Mouse (Mus musculus) heart, embryonic 15.5 days (tissue): ENCODE measurements around the gene Dok7. TPM values are rescaled to one million over a fixed set of nuclear protein-coding genes. Genes with fewer than 3 reads are reported as not detected.

Source experiments
- ATAC-seq: fragments of 200-750 bp; cut with Nextera tagmentation; replicated peaks from 2 replicates; pipeline ENCODE4 v1.8.0; 2017; ENCODE audit warnings: low read depth, moderate TSS enrichment; ENCODE audit not compliant: insufficient number of reproducible peaks, insufficient read depth, low FRiP score
- H3K27ac ChIP-seq: fragments of 300-500 bp; sonication (generic); 2 replicates; pipeline ENCODE4 v1.5.1; 2015; ENCODE audit warnings: mild to moderate bottlenecking, inconsistent platforms
- H3K27me3 ChIP-seq: fragments of 300-500 bp; sonication (generic); 2 replicates; pipeline ENCODE4 v1.6.1; 2015; ENCODE audit warnings: inconsistent platforms
- H3K36me3 ChIP-seq: fragments of 300-500 bp; sonication (generic); 2 replicates; pipeline ENCODE4 v1.6.1; 2015; ENCODE audit warnings: mild to moderate bottlenecking, inconsistent platforms
- H3K4me1 ChIP-seq: fragments of 300-500 bp; sonication (generic); replicated peaks from 2 replicates; pipeline ENCODE4 v1.6.1; 2015; ENCODE audit warnings: inconsistent platforms
- H3K4me2 ChIP-seq: fragments of 300-500 bp; sonication (generic); 2 replicates; pipeline ENCODE4 v1.6.1; 2015; ENCODE audit warnings: inconsistent platforms, mild to moderate bottlenecking, moderate library complexity
- H3K4me3 ChIP-seq: fragments of 300-500 bp; sonication (generic); 2 replicates; pipeline ENCODE4 v1.5.1; 2015; ENCODE audit warnings: mild to moderate bottlenecking, inconsistent platforms
- H3K9ac ChIP-seq: fragments of 300-500 bp; sonication (generic); 2 replicates; pipeline ENCODE4 v1.6.1; 2015; ENCODE audit warnings: mild to moderate bottlenecking, inconsistent platforms
- H3K9me3 ChIP-seq: fragments of 300-500 bp; sonication (generic); replicated peaks from 2 replicates; pipeline ENCODE4 v1.6.1; 2016; ENCODE audit warnings: inconsistent platforms
- WGBS: fragments of 180-500 bp; shearing (Covaris S2); methylation state at CpG from one replicate; pipeline ENCODE4 v1.1.7; 2015; ENCODE audit warnings: mixed read lengths; 5-methylcytosine and 5-hydroxymethylcytosine counted together
- polyA plus RNA-seq: library from polyadenylated mRNA; unstranded; fragments of >200 nt; fragmentation: Nextera tagmentation; extraction: Ambion mirVana; gene quantifications from 2 replicates; pipeline ENCODE4 v1.2.1, GENCODE M21; 2015

The Dok7 gene
- 11.3 and 12.9 TPM in 2 replicates for polyA plus RNA-seq

- under 1% methylated on average over 56 of the region's 74 CpGs for WGBS
- Histone ChIP-seq H3K9ac (peak within 1 kb of the TSS; percentile 62), H3K4me1 (peaks cover 51% of the 10 kb centered on the region), H3K4me2 (peak within 1 kb of the TSS; percentile 88), H3K4me3 (peak within 1 kb of the TSS; percentile 60), H3K27ac (peak within 1 kb of the TSS; percentile 83), H3K36me3 (no peaks in the 10 kb centered on the region), H3K27me3 (peaks cover 18% of the 10 kb centered on the region; the same call in 1 of the 2 replicates), H3K9me3 (no peaks in the 10 kb centered on the region)
- ATAC-seq = peak; percentile 75
Observed at GRCm38 (mm10) chr5:35056604-35057432, at the start of gene Dok7. Dok7 (plus strand) TSS chr5:35056766.

- no peak overlapping the region for H3K4me2 ChIP-seq
- H3K9ac ChIP-seq = no peak overlapping the region
- 0 out of 2 replicates have a peak, but pooled peaks cover 5% of the 10 kb centered on the region for H3K36me3 ChIP-seq
- H3K4me1 ChIP-seq = peaks cover 16% of the 10 kb centered on the region
- no peaks in the 10 kb centered on the region for H3K9me3 ChIP-seq
- no peak overlapping the region for H3K4me3 ChIP-seq
- 56% methylated on average over 4 of the region's 4 CpGs for WGBS
- no peak for ATAC-seq
- H3K27ac ChIP-seq = peak overlapping the region; percentile 12; the same call in 1 of the 2 replicates
- no peaks in the 10 kb centered on the region for H3K27me3 ChIP-seq
Observed at GRCm38 (mm10) chr5:35009163-35009562, 47.4 kb upstream of the Dok7 start.

- WGBS = 59% methylated on average over 5 of the region's 5 CpGs
- H3K4me3 ChIP-seq = no peak overlapping the region
- H3K27me3 ChIP-seq = no peaks in the 10 kb centered on the region
- no peak for ATAC-seq
- H3K4me2 ChIP-seq = no peak overlapping the region
- H3K9ac ChIP-seq = no peak overlapping the region
- peaks cover 14% of the 10 kb centered on the region for H3K4me1 ChIP-seq
- 0 out of 2 replicates have a peak, but pooled peaks cover 5% of the 10 kb centered on the region for H3K36me3 ChIP-seq
- H3K27ac ChIP-seq = no peak overlapping the region
- no peaks in the 10 kb centered on the region for H3K9me3 ChIP-seq
Observed at GRCm38 (mm10) chr5:35010656-35011055, 45.9 kb upstream of the Dok7 start.

- Histone ChIP-seq H3K4me2 (no peak overlapping the region), H3K9me3 (no peaks in the 10 kb centered on the region), H3K4me3 (no peak overlapping the region), H3K27ac (no peak overlapping the region), H3K36me3 (0 out of 2 replicates have a peak, but pooled peaks cover 5% of the 10 kb centered on the region), H3K27me3 (no peaks in the 10 kb centered on the region), H3K9ac (no peak overlapping the region), H3K4me1 (peaks cover 14% of the 10 kb centered on the region)
- ATAC-seq = no peak
- 92% methylated on average over 6 of the region's 6 CpGs for WGBS
Observed at GRCm38 (mm10) chr5:35011156-35011923, 45.2 kb upstream of the Dok7 start.

GRCm38 (mm10) chr5:35014036-35014435 is 42.5 kb upstream of the Dok7 start:
- H3K36me3 ChIP-seq = no peaks in the 10 kb centered on the region
- H3K4me1 ChIP-seq = peaks cover 8% of the 10 kb centered on the region
- H3K27ac ChIP-seq = no peak overlapping the region
- no peaks in the 10 kb centered on the region for H3K27me3 ChIP-seq
- WGBS = 78% methylated on average over 6 of the region's 6 CpGs
- ATAC-seq = no peak
- no peak overlapping the region for H3K4me2 ChIP-seq
- H3K4me3 ChIP-seq = no peak overlapping the region
- H3K9me3 ChIP-seq = no peaks in the 10 kb centered on the region
- H3K9ac ChIP-seq = no peak overlapping the region

- no peak overlapping the region for H3K9ac ChIP-seq
- H3K9me3 ChIP-seq = no peaks in the 10 kb centered on the region
- no peak overlapping the region for H3K4me2 ChIP-seq
- H3K4me1 ChIP-seq = peaks cover 28% of the 10 kb centered on the region
- ATAC-seq = no peak
- 56% methylated on average over 9 of the region's 9 CpGs for WGBS
- H3K4me3 ChIP-seq = no peak overlapping the region
- H3K27me3 ChIP-seq = no peaks in the 10 kb centered on the region
- H3K36me3 ChIP-seq = peaks cover 5% of the 10 kb centered on the region; the same call in 1 of the 2 replicates
- peak overlapping the region; percentile 31 for H3K27ac ChIP-seq
Observed at GRCm38 (mm10) chr5:35019673-35020300, 36.8 kb upstream of the Dok7 start.

GRCm38 (mm10) chr5:35020410-35021241 is 35.9 kb upstream of the Dok7 start:
- peaks cover 8% of the 10 kb centered on the region; the same call in 1 of the 2 replicates for H3K36me3 ChIP-seq
- WGBS = 73% methylated on average over 9 of the region's 9 CpGs
- H3K4me1 ChIP-seq = peaks cover 28% of the 10 kb centered on the region
- H3K27me3 ChIP-seq = no peaks in the 10 kb centered on the region
- no peaks in the 10 kb centered on the region for H3K9me3 ChIP-seq
- no peak overlapping the region for H3K4me3 ChIP-seq
- H3K4me2 ChIP-seq = no peak overlapping the region
- H3K9ac ChIP-seq = no peak overlapping the region
- peak overlapping the region; percentile 15; the same call in 1 of the 2 replicates for H3K27ac ChIP-seq
- ATAC-seq = no peak

GRCm38 (mm10) chr5:35024975-35025374 is 31.6 kb upstream of the Dok7 start:
- Histone ChIP-seq H3K27ac (no peak overlapping the region), H3K9me3 (no peaks in the 10 kb centered on the region), H3K4me1 (peaks cover 19% of the 10 kb centered on the region), H3K4me3 (no peak overlapping the region), H3K4me2 (no peak overlapping the region), H3K36me3 (peaks cover 41% of the 10 kb centered on the region), H3K9ac (no peak overlapping the region), H3K27me3 (no peaks in the 10 kb centered on the region)
- WGBS = 11% methylated on average over 2 of the region's 2 CpGs
- ATAC-seq = no peak

GRCm38 (mm10) chr5:35029303-35029702 is 27.3 kb upstream of the Dok7 start:
- H3K4me3 ChIP-seq = no peak overlapping the region
- no peak for ATAC-seq
- WGBS = 81% methylated on average over 1 of the region's 1 CpGs
- H3K9ac ChIP-seq = no peak overlapping the region
- H3K27me3 ChIP-seq = no peaks in the 10 kb centered on the region
- no peak overlapping the region for H3K4me2 ChIP-seq
- no peaks in the 10 kb centered on the region for H3K9me3 ChIP-seq
- H3K27ac ChIP-seq = no peak overlapping the region
- no peaks in the 10 kb centered on the region; the same call in 1 of the 2 replicates for H3K4me1 ChIP-seq
- H3K36me3 ChIP-seq = peaks cover 58% of the 10 kb centered on the region

- Histone ChIP-seq H3K27ac (no peak overlapping the region), H3K9me3 (no peaks in the 10 kb centered on the region), H3K4me1 (no peaks in the 10 kb centered on the region; the same call in 1 of the 2 replicates), H3K4me2 (no peak overlapping the region), H3K9ac (no peak overlapping the region), H3K4me3 (no peak overlapping the region), H3K27me3 (no peaks in the 10 kb centered on the region), H3K36me3 (peaks cover 58% of the 10 kb centered on the region)
- ATAC-seq = no peak
- 84% methylated on average over 5 of the region's 5 CpGs for WGBS
Observed at GRCm38 (mm10) chr5:35029755-35030154, 26.8 kb upstream of the Dok7 start.
